Mouse (Mus musculus) c-Kit-positive CD71-positive TER-119-negative erythroid progenitor cells, embryonic 14.5 days (primary cell): ENCODE data around the gene Tmppe.

ENCODE experiments used
- DNase-seq: peaks from one replicate; pipeline ENCODE4 v3.0.0-alpha.2; 2013; ENCODE audit warnings: low read depth

Tmppe gene

DNA sequence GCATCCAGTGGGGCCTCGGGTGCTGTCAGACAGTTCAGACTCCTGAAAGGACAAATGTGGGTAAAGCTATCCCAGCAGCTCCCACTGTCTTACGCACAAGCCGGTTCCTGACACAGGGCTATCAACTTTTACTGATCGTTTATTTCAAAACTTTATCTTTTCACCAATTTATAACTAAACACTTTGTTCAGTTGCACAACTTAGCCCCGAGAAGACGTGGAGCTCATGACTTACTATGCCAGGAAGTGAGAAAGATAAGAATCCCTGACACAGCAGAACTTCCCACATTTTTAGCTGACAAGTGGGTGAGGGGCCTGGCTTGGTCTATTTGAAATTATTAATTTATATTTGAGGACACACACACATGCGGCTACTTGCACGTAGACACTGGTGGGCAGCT, 6.2 kb upstream of the Tmppe start:
- no peak for DNase-seq

- DNase-seq: no peak
These were observed 5.6 kb upstream of the Tmppe start for GRCm38 (mm10) chr9:114395258-114395657.

GRCm38 (mm10) chr9:114399680-114400079, 1.2 kb upstream of the Tmppe start:
- DNase-seq: no peak

DNA sequence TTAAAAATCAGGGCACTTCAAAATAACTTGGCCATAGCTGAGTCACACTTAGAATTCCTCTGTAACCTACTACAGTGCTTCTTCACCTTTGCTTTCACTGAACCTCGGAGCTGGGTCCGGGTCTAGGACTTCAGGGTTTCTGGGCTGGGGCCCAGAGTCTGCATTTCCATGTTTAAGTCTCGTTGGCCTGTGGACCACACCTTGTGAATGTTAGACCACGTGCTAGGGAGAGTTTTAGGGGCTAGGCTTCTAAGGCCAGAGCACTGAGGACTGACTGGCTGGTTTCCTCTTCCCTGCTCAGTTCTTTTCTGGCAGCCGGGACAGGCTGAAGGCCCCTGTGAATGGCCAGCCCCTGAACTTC, 337 bp upstream of the Tmppe start:
- no peak for DNase-seq

GRCm38 (mm10) chr9:114401685-114402080, 778 bp downstream of the Tmppe start:
- DNase-seq: peak; percentile 51

GRCm38 (mm10) chr9:114407676-114408075, 6.8 kb downstream of the Tmppe start:
- DNase-seq: no peak

- no peak for DNase-seq
These were observed 9.5 kb downstream of the Tmppe start for GRCm38 (mm10) chr9:114410313-114410862.

- DNase-seq: no peak
These were observed 10.4 kb downstream of the Tmppe start for GRCm38 (mm10) chr9:114411295-114411694.

DNA sequence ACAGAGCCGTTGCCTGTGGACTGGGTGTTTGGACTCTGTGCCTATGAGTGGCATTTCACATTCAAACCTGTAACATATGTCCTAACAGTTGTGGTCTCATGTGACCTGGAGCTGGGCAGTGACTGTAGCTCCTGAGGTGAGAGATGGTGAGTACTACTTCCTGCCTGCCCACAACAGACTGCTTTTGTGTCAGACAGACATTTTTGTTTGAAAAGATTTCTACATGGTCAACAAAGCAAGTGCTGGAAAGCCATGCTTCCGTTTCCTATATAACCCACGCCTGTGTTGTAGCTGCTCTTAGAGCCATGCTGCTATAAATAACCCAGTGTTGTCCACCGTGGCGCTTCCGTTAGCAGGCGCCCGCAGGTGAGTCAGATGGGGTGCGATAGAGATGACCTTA, 11.5 kb downstream of the Tmppe start:
- DNase-seq: no peak

- DNase-seq: no peak
These were observed 13.0 kb downstream of the Tmppe start for GRCm38 (mm10) chr9:114413866-114414265.

DNA sequence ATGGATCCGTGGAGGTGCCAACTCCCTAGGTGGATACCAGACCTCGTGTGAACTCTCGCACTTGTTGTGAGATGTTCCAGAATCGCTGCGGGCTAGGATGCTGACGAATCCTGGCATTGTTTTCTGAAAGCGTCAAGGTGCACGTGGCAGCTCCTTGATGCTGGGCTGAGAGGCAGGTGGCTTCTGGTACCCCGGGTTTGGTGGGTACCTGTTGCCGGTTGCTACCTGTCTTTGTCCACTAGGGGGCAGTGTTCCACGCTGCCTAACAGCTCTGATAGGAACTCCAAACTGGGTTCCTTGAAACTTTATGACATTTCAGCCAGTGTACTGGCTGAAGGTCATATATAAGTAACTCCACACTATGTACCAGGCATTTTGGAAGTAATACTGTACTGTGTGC, 14.8 kb downstream of the Tmppe start:
- DNase-seq: peak; percentile 48

DNA sequence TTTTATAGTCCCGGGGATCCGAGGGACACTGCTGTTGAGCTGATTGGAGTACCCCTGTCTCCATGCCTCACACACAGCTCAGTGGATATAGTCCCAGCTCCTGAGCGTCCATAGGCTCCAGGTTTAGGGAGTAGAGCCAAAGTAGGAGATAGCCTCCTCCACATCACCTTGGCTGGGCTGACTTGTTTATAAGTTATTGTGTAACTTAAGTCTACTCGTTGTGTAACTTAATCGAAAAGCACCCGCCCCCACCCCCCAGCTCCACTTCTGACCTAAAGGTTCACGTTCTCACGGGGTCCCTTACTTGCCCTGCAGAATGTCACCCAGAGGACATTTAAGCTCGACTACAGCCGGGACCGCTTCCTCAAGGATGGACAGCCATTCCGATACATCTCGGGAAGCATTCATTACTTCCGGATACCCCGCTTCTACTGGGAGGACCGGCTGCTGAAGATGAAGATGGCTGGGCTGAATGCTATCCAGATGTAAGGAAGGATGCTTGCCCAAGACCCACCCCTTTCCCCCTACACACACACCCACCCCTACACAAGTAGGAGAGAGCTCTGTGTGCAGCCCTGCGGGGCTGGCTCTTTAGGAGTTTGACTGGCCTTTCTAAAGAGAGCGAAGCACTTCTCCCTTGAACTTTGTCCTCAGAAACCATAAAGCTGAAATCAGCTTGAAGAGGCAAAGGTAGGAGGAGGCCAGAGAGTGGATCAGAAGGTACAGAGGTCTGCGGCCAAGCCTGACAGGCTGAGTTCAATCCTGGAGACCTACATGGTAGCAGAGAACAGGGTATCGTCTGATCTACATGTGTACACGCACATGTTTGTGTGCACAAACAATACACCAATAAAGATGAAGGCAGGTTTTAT, 16.0 kb downstream of the Tmppe start:
- DNase-seq: no peak

DNA sequence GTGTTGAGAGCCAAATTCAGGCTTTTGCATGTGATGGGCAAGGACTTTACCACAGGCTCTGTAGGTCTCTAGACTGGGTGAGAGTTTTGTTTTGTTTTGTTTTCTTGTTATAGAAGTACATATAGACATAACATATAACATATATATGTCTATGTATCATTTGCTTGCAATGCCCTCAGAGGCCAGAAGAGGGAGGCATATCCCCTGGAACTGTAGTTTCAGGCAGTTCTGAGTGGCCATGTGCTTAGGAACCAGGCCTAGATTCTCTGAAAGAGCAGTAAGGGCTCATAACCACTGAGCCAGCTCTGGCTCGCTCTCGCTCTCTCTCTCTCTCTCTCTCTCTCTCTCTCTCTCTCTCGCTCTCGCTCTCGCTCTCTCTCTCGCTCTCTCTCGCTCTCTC, 17.3 kb downstream of the Tmppe start:
- DNase-seq: peak; percentile 62

- DNase-seq: no peak
These were observed 19.5 kb downstream of the Tmppe start for GRCm38 (mm10) chr9:114420443-114420842.

- no peak for DNase-seq
These were observed 20.1 kb downstream of the Tmppe start for GRCm38 (mm10) chr9:114421045-114421444.

DNA sequence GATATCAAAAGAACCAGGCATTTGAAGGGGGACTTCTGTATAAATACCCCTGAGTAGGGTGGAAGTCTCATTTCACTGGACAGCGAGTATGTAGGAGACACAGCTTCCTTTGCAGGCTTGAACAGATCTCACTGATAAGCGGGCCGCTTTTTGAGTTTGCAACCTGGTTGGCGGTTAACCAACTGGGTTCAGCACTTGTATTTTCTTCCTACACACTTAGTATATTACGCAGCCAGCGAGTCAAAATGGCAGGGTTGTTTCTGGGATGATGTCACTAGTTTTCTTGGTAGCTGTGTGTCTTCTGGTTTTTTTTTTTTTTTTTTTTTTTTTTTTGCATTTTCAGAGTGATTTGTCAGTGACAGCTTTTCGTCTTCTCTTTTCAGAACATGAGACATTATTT, 20.9 kb downstream of the Tmppe start:
- no peak for DNase-seq

DNA sequence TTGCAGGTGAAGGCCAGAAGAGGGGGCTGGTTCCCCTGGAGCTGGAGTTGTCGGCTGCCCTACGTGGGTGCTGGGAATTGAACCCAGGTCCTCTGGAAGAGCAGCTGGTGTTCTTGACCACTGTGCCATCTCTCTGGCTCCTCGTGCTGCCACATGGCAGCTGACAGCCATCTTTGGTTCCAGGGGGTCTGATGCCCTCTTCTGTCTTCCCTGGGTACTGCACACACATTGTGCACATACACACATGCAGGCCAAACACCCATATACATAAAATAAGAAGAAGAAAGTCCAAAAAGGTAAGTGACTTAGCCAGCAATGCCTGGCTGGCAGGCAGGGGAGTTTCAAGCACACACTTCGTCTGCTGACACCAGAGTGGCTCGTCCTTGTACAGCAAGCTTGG, 24.7 kb downstream of the Tmppe start:
- DNase-seq: no peak

GRCm38 (mm10) chr9:114426201-114426600, 25.3 kb downstream of the Tmppe start:
- no peak for DNase-seq

GRCm38 (mm10) chr9:114427425-114427824, 26.5 kb downstream of the Tmppe start:
- no peak for DNase-seq

- DNase-seq: peak; percentile 36
These were observed 27.4 kb downstream of the Tmppe start for GRCm38 (mm10) chr9:114428103-114428834.

- no peak for DNase-seq
These were observed 34.8 kb downstream of the Tmppe start for GRCm38 (mm10) chr9:114435668-114436067.

GRCm38 (mm10) chr9:114440548-114440947, 39.6 kb downstream of the Tmppe start:
- no peak for DNase-seq

DNA sequence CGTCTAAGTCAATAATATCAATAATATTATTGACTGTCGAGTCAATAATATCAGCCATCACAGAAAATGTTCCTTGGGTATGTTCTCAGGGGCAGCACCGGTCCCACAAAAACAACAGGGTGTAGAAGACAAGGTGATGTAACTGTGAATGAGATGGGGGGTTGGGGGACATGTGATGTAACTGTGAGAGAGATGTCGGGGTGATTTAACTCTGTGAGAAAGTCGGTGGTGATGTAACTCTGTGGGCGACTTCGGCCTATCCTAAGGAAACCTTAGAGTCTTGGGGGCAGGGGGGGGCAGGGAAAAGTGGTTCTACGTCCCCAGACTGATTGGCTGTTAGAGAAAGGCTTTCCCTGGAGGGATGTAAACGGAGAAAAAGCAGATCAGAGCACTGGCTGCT, 41.3 kb downstream of the Tmppe start:
- no peak for DNase-seq
